Mouse (Mus musculus): ENCODE measurements at regions not wholly inside any gene's neighbourhood (a gene's known extent, or its start where the extent isn't known, plus 50 kb on each side); places are given as distances from the start of the nearest gene placed in this dataset.

DNA sequence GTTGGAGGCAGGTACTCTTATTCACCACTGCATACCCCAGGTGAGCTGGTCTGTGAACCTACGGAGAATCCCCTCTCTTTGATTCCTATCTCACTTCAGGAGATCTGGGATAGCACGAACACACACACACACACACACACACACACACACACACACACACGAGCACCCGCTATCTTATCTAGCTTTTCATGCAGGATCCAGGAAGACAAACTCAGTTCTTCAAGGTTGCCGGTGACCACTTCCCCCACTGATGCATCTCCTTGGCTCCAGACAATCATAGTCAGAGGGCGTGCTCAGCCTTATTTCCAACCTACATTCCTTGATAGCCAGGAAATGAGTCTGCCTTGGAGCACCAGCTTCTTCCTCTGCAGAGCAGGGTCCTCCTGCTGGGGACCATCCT, 387.7 kb upstream of the Runx1 start:
- Histone ChIP-seq H3K36me3 (replicated peaks; ENCODE audit: insufficient read depth, low read length) (no peaks in the 10 kb centered on the region), H3K4me1 (ENCODE audit: insufficient read depth) (no peaks in the 10 kb centered on the region; the same call in 1 of the 2 replicates), H3K4me2 (ENCODE audit: low read depth, low read length) (no peak overlapping the region), H3K9ac (replicated peaks) (no peak overlapping the region), H3K27ac (ENCODE audit: low read depth) (no peak overlapping the region), H3K4me3 (ENCODE audit: low read depth, low read length) (no peak overlapping the region), H3K27me3 (ENCODE audit: insufficient read depth, low read length) (0 out of 2 replicates have a peak, but pooled peaks cover 3% of the 10 kb centered on the region), H3K9me3 (ENCODE audit: low read length) (no peaks in the 10 kb centered on the region)
- no peak for DNase-seq
- ATAC-seq, result no peak
- WGBS (ENCODE audit: insufficient replicate concordance), result 58% methylated on average over 5 of the region's 6 CpGs
- TF ChIP-seq EP300 (IDR thresholded peaks at IDR 0.05; ENCODE audit: low read depth), result no peak
- TF ChIP-seq CTCF (IDR thresholded peaks at IDR 0.05; ENCODE audit: low read depth), result no peak

DNA sequence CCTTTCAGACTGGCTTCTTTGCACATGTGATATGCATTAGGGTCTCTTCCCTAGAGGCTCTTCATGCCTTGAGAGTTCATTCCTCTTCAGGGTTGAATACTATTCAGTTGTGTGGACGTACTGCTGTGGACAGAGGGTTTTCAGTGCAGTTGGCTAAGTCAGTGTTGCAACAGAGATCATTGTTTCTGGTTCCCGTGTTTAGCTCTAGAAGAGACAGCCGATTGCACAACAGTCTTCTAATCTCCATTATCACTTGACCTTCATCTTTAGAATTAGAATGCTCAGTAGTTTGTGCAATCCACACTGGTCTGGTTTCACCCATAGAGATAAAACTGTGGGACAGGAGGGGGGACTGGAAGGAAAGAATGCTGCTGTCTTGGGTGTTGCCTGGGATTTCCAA, 381.7 kb upstream of the Runx1 start:
- WGBS (ENCODE audit: insufficient replicate concordance), result 30% methylated on average over 3 of the region's 3 CpGs
- no peak overlapping the region for H3K4me3 ChIP-seq (ENCODE audit: low read depth, low read length)
- no peak for TF ChIP-seq CTCF (IDR thresholded peaks at IDR 0.05; ENCODE audit: low read depth)
- no peak for TF ChIP-seq EP300 (IDR thresholded peaks at IDR 0.05; ENCODE audit: low read depth)
- H3K9ac ChIP-seq (replicated peaks), result no peak overlapping the region
- H3K9me3 ChIP-seq (ENCODE audit: low read length), result no peaks in the 10 kb centered on the region
- no peaks in the 10 kb centered on the region for H3K27me3 ChIP-seq (ENCODE audit: insufficient read depth, low read length)
- DNase-seq (no peak), ATAC-seq (no peak)
- H3K27ac ChIP-seq (ENCODE audit: low read depth), result no peak overlapping the region
- no peaks in the 10 kb centered on the region for H3K36me3 ChIP-seq (replicated peaks; ENCODE audit: insufficient read depth, low read length)
- H3K4me1 ChIP-seq (ENCODE audit: insufficient read depth), result no peaks in the 10 kb centered on the region
- no peak overlapping the region for H3K4me2 ChIP-seq (ENCODE audit: low read depth, low read length)

DNA sequence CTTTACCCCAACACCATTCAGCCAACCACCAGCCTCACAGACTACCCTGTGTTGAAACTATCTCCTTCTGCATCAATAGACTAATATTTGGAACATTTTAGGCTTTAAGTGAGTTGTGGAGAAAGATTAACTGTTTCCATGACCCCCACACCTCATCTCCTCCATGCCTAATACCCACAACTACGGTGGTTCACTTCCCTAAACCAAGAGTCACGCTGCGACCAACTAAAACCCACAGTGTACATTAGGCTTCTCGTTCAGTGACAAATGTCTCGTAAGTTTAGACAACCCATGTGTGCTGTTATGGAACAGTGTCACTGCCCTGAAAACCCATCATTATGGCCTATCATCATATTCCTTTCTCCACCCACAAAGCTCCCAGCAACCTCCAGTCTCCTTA, 381.3 kb upstream of the Runx1 start:
- TF ChIP-seq EP300 (IDR thresholded peaks at IDR 0.05; ENCODE audit: low read depth) (no peak), CTCF (IDR thresholded peaks at IDR 0.05; ENCODE audit: low read depth) (no peak)
- no peak for ATAC-seq
- Histone ChIP-seq H3K9ac (replicated peaks) (no peak overlapping the region), H3K9me3 (ENCODE audit: low read length) (no peaks in the 10 kb centered on the region), H3K27me3 (ENCODE audit: insufficient read depth, low read length) (no peaks in the 10 kb centered on the region), H3K4me2 (ENCODE audit: low read depth, low read length) (no peak overlapping the region), H3K4me1 (ENCODE audit: insufficient read depth) (no peaks in the 10 kb centered on the region), H3K4me3 (ENCODE audit: low read depth, low read length) (no peak overlapping the region), H3K27ac (ENCODE audit: low read depth) (no peak overlapping the region), H3K36me3 (replicated peaks; ENCODE audit: insufficient read depth, low read length) (no peaks in the 10 kb centered on the region)
- DNase-seq, result no peak
- 48% methylated on average over 5 of the region's 5 CpGs for WGBS (ENCODE audit: insufficient replicate concordance)

DNA sequence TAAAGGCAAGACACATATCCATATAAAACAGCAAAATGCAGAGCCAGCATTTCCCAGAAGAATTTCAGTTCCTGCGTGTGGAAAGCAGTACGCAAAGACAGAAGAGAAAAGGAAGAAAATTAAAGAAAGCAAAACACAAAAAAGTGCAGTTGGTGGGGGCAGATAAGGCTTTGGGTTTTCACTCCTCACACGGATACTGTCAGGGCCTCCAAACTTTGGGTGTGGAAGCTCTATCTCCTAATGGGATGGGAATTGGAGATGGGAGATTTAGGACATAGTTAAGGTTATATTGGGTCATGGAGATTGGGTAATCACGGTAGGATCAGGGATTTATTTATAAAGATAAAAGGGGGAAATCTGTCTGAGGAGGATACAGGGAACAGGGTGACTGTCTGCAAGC, 380.4 kb upstream of the Runx1 start:
- DNase-seq (no peak), ATAC-seq (no peak)
- Histone ChIP-seq H3K4me3 (ENCODE audit: low read depth, low read length) (no peak overlapping the region), H3K9me3 (ENCODE audit: low read length) (no peaks in the 10 kb centered on the region), H3K4me1 (ENCODE audit: insufficient read depth) (no peaks in the 10 kb centered on the region), H3K36me3 (replicated peaks; ENCODE audit: insufficient read depth, low read length) (no peaks in the 10 kb centered on the region), H3K27ac (ENCODE audit: low read depth) (no peak overlapping the region), H3K9ac (replicated peaks) (no peak overlapping the region), H3K4me2 (ENCODE audit: low read depth, low read length) (no peak overlapping the region), H3K27me3 (ENCODE audit: insufficient read depth, low read length) (no peaks in the 10 kb centered on the region)
- 53% methylated on average over 4 of the region's 4 CpGs for WGBS (ENCODE audit: insufficient replicate concordance)
- TF ChIP-seq EP300 (IDR thresholded peaks at IDR 0.05; ENCODE audit: low read depth) (no peak), CTCF (IDR thresholded peaks at IDR 0.05; ENCODE audit: low read depth) (no peak)

DNA sequence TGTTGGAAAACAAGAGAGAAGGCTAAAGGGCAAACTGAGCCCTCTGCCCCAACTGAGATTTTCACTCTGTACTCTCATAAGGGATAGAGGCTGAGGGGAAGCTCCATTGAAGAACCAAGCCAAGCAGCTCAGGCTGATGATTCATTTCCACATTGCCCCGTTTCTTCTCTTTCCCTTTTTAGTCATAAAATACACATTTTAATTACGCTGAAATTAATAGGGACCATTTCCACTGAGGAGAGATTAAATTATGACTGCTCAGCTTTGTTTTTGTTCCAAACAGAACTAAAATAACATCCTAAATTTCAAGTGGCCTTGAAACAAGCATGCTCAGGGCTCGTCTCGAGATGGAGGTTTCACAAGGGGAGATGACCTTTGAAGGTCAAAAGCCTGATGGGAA, 378.7 kb upstream of the Runx1 start:
- Histone ChIP-seq H3K9me3 (ENCODE audit: low read length) (no peaks in the 10 kb centered on the region), H3K9ac (replicated peaks) (no peak overlapping the region), H3K27me3 (ENCODE audit: insufficient read depth, low read length) (no peaks in the 10 kb centered on the region), H3K4me2 (ENCODE audit: low read depth, low read length) (no peak overlapping the region), H3K4me1 (ENCODE audit: insufficient read depth) (no peaks in the 10 kb centered on the region), H3K36me3 (replicated peaks; ENCODE audit: insufficient read depth, low read length) (no peaks in the 10 kb centered on the region), H3K27ac (ENCODE audit: low read depth) (no peak overlapping the region), H3K4me3 (ENCODE audit: low read depth, low read length) (no peak overlapping the region)
- ATAC-seq (no peak), DNase-seq (no peak)
- 61% methylated on average over 4 of the region's 4 CpGs for WGBS (ENCODE audit: insufficient replicate concordance)
- TF ChIP-seq CTCF (IDR thresholded peaks at IDR 0.05; ENCODE audit: low read depth), result no peak
- no peak for TF ChIP-seq EP300 (IDR thresholded peaks at IDR 0.05; ENCODE audit: low read depth)

DNA sequence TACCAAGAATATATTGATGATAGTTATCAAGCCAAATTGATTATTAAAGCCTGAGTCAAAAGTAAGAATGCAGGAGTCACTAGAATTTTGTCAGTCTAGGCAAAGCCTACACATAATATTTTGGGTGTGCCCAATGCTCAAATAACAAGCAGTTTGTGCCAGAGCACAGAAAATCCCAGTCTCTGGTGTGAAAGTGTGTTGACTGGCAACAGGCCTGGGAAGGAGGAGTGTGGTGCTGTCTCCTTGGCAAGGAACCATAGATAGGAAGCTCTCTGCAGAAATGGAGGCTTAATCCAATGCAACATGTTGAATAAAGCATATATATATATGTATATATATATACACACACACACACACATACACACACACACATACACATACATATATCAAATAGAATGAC, 376.6 kb upstream of the Runx1 start:
- no peak overlapping the region for H3K9ac ChIP-seq (replicated peaks)
- no peaks in the 10 kb centered on the region for H3K9me3 ChIP-seq (ENCODE audit: low read length)
- H3K4me3 ChIP-seq (ENCODE audit: low read depth, low read length), result no peak overlapping the region
- no peaks in the 10 kb centered on the region for H3K36me3 ChIP-seq (replicated peaks; ENCODE audit: insufficient read depth, low read length)
- no peak overlapping the region for H3K27ac ChIP-seq (ENCODE audit: low read depth)
- no peak for TF ChIP-seq EP300 (IDR thresholded peaks at IDR 0.05; ENCODE audit: low read depth)
- no peak for TF ChIP-seq CTCF (IDR thresholded peaks at IDR 0.05; ENCODE audit: low read depth)
- H3K27me3 ChIP-seq (ENCODE audit: insufficient read depth, low read length), result no peaks in the 10 kb centered on the region
- DNase-seq, result no peak
- H3K4me2 ChIP-seq (ENCODE audit: low read depth, low read length), result no peak overlapping the region
- no peak for ATAC-seq
- peaks cover 5% of the 10 kb centered on the region; the same call in 1 of the 2 replicates for H3K4me1 ChIP-seq (ENCODE audit: insufficient read depth)

DNA sequence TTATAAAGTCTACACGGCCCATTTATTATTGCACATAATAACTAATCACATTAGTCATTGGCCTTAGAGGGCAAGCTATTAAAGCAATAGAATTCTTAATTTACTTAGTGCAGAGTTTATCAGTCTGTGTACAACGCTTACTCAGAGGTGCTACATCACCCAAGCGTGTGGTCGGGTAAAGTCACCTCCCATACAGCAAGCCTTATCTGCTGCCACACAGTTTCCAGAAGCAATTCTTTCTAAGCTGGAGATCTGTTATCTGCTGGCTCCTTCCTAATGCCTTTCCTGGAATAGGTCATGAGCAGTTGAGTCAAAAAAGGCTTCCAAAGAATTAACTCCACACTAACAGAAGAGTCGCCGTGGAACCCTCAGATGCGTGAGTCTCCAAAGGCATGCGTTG, 371.4 kb upstream of the Runx1 start:
- 43% methylated on average over 8 of the region's 8 CpGs for WGBS (ENCODE audit: insufficient replicate concordance)
- DNase-seq (peak; percentile 16), ATAC-seq (peak; percentile 94)
- Histone ChIP-seq H3K27me3 (ENCODE audit: insufficient read depth, low read length) (no peaks in the 10 kb centered on the region), H3K9me3 (ENCODE audit: low read length) (no peaks in the 10 kb centered on the region), H3K9ac (replicated peaks) (no peak overlapping the region), H3K4me3 (ENCODE audit: low read depth, low read length) (no peak overlapping the region), H3K27ac (ENCODE audit: low read depth) (peak overlapping the region; percentile 62; the same call in 1 of the 2 replicates), H3K4me2 (ENCODE audit: low read depth, low read length) (peak overlapping the region; percentile 56), H3K4me1 (ENCODE audit: insufficient read depth) (peaks cover 15% of the 10 kb centered on the region), H3K36me3 (replicated peaks; ENCODE audit: insufficient read depth, low read length) (no peaks in the 10 kb centered on the region)
- TF ChIP-seq CTCF (IDR thresholded peaks at IDR 0.05; ENCODE audit: low read depth) (no peak), EP300 (IDR thresholded peaks at IDR 0.05; ENCODE audit: low read depth) (peak; percentile 94)
